Mouse (Mus musculus): ENCODE data around the gene Pheta1.

The Pheta1 gene

GRCm38 (mm10) chr5:121824121-121824520, 24.7 kb upstream of the Pheta1 start:
- DNase-seq (ENCODE audit: inconsistent age in 2 of 2, low spot score in 1 of 2): peak; percentile 49 to 68

DNA sequence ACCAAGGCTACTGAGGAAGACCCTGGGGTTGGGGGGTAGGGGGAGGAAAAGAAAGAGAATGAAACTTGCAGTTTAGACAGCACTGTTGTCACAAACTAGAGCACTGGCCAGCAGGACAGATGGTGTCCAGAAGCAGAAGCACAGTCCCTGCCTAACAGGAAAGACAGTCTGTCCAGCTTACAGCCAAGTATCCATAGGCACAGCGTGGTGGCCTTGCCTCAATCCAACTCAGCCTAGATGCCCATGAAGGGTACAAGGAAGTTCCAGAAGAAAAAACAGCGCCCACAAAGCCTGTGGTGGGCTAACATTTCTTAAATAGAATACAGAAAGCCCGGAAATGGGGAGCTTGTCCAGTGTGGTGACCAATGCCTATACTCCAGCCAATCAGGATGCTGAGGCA, 23.2 kb upstream of the Pheta1 start:
- DNase-seq (ENCODE audit: inconsistent age in 2 of 2, low spot score in 1 of 2): peak in 1 of 2 experiments; percentile 30

GRCm38 (mm10) chr5:121827876-121828275, 20.9 kb upstream of the Pheta1 start:
- no peak for DNase-seq (ENCODE audit: inconsistent age in 2 of 2, low spot score in 1 of 2)

DNA sequence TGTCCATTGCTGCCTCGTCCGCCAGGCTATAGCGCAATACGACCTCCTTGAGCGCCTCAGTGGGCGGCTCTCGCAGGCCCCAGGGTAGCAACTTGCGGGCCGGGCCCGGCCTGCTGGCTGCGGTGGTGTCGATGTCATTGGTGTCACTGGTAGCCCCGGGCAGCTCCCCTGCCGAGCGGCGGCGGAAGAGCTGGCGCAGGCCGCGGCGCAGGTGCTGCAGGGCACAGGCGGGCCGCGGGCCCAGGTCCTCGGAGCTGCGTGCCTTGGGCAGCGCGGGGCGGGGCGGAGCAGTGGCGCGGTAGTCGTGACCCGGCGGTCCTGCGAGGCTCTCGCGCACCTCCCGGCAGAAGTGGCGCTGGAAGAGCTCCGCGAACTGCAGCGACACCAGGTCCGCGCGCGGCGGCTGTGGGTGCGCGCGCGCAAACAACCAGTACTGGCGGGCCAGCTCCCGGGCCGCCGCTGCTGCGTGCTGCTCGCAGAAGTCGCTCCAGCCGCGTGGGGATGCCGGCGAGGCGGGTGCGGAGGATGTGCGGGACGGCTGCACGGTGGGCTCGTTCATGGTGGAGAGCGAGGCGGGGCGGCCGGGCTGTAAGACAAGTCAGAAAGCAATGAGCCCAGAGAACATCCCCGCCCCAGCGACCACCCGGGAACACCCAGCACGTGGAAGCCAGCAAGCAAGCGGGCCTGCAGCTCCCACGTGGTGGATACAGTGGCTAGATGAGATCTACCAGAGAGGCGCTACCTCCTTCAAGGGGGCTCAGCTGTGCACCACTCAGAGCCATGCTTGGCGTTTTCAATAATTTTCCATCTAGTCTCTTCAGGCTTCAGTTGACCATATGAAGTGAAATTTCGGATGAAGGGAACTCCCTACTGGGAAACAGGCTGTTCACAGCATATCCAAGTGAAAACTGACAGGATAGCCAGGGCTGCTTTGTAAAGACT, 20.0 kb upstream of the Pheta1 start:
- no peak for DNase-seq (ENCODE audit: inconsistent age in 2 of 2, low spot score in 1 of 2)

GRCm38 (mm10) chr5:121831002-121831601, 17.7 kb upstream of the Pheta1 start:
- DNase-seq (ENCODE audit: inconsistent age in 2 of 2, low spot score in 1 of 2): no peak

DNA sequence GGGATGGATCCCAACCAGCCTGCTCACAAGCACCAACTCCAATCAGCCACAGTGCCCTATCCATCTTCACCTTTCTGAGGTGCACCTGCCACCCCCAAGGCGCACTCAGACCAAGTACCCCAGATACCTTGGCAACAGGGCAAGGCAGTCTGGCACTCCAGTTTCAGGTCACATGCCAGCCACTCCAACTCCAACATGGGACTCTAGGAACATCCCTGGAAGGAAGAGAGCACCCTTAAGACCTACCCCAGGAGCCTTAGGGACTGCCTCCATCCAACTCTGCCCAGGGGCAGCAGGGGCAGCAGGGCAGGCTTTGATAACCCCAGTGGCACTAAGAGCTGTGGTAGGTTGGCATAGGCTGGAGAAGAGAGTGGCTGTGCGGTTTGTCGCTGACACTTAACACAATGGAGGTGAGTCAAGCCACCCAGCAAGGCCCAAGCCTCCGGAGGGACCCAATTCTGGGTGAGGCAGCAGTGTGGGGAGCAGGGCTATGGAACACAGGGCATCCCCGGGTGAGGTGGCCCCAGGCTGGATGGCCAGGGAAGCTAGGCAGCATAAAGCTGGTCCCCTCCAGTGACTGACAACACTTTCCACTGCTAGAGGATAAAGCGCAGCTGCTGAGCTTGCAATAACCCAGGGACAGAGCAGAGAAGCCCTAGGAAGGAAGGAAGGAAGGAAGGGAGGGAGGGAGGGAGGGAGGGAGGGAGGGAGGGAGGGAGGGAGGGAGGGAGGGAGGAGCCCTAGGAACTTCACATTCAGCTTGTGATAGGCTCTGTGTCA, 16.2 kb upstream of the Pheta1 start:
- DNase-seq (ENCODE audit: inconsistent age in 2 of 2, low spot score in 1 of 2): no peak

DNA sequence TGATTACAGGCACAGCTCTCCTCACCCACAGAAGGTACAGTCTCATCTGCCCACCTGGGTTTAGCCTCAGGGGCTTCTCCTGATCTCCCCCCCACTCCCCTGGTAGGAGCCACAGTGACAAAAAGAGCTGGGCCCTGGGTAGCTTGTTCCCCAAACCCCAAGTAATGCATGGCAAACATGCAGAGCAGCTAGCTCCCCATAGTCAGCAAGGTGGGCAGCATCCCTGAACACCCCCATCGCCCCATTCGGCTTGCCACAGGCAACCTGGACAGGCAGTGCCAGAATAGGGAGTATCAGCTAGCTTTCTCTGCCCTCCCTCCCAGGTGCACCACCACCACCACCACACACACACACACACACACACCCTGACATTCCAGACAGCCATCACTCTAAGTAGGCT, 15.6 kb upstream of the Pheta1 start:
- no peak for DNase-seq (ENCODE audit: inconsistent age in 2 of 2, low spot score in 1 of 2)

GRCm38 (mm10) chr5:121833572-121834240, 15.1 kb upstream of the Pheta1 start:
- peak; percentile 85 to 86 for DNase-seq (ENCODE audit: inconsistent age in 2 of 2, low spot score in 1 of 2)

DNA sequence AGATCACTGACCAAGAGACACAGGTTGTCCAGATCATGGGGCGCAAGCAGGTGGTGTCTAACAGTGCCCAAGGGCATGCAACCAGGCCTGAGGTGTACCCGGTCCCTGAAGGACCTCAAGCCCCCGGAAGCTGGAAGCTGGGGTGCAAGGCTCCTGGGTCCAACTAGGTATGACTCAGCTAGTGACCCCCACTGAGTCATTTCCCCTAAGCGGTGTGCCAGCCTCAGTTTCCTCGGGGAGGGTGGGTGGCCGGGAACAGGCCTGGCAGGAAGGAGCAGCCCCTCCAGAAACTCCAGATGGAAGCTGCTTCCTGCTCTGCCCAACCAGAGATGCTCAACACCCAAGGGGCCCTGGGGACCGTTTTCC, 14.6 kb upstream of the Pheta1 start:
- no peak for DNase-seq (ENCODE audit: inconsistent age in 2 of 2, low spot score in 1 of 2)

DNA sequence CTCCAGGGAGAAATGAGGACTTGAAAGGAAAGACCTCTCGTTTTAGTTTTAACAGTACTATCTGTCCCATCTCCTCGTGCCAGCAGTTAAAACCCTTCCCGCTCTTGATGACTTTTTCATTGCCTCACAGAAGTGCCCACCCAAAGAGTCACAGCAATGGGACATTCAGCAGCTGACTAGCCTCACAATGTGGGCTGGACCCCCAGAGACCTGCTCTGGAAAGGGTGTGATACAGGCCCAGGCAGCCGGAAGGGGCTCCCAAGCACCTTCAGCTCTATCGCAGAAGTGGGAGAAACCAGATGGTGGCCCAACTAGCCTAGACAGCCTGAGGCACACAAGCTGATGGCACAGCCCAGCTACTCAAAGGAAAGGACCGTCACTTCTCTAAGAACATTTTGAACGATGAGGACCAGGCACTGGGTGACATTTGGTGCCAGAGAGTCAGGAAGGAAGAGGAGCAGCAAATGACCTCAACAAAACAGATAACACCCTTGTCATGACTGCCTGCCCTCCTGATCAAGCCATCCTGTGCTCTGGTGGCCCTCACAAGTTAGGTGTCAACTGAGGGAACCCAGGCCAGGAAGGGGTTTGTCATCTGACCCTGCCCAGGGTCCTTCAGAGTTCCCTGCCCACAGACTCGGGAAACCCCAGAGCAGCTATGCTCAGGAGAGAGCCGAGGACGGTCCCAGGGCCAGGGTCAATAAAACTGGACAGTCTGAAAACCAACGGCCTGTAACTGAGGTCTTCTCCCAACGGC, 13.6 kb upstream of the Pheta1 start:
- DNase-seq (ENCODE audit: inconsistent age in 2 of 2, low spot score in 1 of 2): peak; percentile 65 to 84

DNA sequence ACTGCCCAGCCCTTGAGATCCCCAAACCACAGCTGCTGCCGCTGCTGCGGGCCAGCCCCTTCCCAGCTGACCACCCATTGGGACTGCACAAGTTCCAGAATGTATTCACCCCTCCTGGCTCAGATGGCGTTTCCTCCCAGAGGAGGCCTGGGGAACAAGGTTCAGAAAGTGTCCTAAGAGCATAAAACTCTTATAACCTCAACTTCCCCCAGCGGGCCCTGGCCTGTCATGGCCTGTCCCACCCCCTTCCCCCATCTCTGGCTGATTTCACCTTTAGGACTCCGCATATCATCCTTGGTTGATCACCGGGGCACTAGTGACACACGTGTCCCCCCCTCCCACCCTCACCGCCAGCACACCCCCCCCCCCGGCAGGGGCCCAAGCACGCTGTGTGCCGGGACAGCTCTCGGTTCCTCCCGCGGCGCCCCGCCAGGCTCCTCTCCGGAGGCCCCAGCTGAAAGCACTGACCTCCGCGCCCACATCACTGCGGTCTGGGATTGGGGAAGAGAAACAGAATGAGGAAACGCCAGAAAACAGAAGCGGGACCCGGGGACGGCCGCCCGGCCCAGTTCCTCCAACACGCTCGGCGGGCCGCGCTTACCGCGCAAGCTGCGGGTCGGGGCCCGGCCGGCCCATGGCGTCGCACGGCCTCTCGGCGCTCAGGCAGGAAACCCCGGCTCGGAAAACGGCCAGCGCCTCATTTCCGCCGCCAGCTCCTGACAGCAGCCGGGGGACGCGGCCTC, 12.7 kb upstream of the Pheta1 start:
- peak in 1 of 2 experiments; percentile 75 for DNase-seq (ENCODE audit: inconsistent age in 2 of 2, low spot score in 1 of 2)

DNA sequence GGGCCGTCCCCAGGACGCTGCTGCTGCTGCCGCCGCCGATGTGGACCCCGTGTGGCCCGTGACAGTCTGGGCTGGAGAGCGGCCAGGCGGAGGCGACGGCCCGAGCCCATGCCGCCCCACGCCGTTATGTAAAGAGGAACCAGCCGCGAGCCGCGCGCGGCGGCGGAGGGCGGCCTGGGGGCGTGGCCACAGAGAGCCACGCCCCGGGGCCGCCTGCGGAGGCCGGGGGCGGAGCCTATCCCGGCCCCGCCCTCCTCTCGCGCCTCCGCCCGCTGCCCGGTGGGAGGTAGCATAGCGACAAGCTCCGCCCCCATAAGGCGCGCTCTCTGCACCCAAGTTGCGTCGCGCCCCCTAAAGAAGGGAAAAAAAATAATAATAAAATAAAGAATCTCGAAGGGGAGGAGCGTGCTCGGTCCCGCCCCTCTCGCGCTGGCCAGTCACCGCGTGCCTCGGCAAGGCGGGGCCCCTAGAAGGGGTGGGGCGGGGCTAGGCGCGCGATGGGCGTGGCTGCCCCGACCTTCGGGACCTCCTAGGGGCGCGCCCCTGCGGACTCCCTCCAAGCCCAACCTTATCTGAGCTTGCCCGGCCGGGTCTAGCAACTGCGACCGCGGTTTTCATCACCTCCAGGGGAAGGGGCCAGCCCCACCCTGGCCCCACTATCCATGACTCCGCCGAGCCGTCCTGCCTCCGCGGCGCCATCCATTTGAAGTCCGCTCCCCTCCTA, 11.9 kb upstream of the Pheta1 start:
- peak; percentile 97 to 98 for DNase-seq (ENCODE audit: inconsistent age in 2 of 2, low spot score in 1 of 2)

GRCm38 (mm10) chr5:121837441-121838340, 11.1 kb upstream of the Pheta1 start, which contains the start of gene Sh2b3:
Gene Sh2b3, minus strand, starts transcription at chr5:121837646.
- DNase-seq (ENCODE audit: inconsistent age in 2 of 2, low spot score in 1 of 2): no peak

DNA sequence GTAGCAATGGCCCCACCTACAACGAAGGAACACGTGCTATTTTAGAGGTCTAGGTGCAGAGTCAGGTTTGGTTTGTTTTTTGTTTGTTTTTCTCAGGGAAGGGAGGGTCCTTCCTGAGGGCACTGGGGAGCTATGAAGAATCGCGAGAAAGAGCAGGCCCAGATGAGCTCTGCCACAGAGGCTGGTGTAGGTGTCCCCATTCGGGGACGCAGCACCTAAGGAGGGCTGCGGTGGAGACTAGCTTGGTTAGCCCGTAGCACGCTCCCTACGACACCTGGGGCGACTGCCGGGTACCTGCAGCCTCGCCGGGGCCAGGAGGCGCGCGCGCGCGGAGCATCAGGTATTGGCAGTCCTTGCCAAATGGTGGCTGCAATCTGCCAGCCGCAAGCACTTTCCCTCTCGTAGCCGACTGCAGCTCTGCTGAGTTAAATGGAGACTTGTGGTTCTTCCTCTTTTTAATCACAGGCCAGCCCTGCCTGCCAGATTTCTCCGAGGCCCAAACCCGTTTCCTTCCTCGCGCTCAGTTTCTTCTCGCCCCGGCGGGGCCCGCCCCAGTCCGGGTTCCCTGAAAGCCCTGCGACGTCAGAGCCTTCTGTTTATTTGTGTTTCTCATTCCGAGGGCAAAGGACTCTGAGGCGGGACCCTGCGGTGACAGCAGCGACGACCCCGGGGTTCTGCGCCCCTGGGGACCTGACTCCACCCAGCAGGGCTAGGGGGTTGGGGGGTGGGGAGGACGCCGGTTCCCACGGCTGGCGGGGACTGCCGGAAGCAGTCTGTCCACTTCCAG, 10.2 kb upstream of the Pheta1 start:
- peak; percentile 71 to 87 for DNase-seq (ENCODE audit: inconsistent age in 2 of 2, low spot score in 1 of 2)

- no peak for DNase-seq (ENCODE audit: inconsistent age in 2 of 2, low spot score in 1 of 2)
Observed at GRCm38 (mm10) chr5:121839128-121839473, 9.7 kb upstream of the Pheta1 start.

GRCm38 (mm10) chr5:121841516-121841915, 7.3 kb upstream of the Pheta1 start:
- DNase-seq (ENCODE audit: inconsistent age in 2 of 2, low spot score in 1 of 2): no peak

- peak; percentile 70 to 87 for DNase-seq (ENCODE audit: inconsistent age in 2 of 2, low spot score in 1 of 2)
Observed at GRCm38 (mm10) chr5:121841973-121842372, 6.8 kb upstream of the Pheta1 start.
